Mouse (Mus musculus): ENCODE measurements around the gene Mpeg1. TPM values are rescaled to one million over a fixed set of nuclear protein-coding genes. Genes with fewer than 3 reads are reported as not detected.

Mpeg1 gene
- polyA plus RNA-seq (2014; fragmentation: Nextera tagmentation; extraction: Ambion mirVana): 0.97 and 1.1 TPM in 2 replicates

DNA sequence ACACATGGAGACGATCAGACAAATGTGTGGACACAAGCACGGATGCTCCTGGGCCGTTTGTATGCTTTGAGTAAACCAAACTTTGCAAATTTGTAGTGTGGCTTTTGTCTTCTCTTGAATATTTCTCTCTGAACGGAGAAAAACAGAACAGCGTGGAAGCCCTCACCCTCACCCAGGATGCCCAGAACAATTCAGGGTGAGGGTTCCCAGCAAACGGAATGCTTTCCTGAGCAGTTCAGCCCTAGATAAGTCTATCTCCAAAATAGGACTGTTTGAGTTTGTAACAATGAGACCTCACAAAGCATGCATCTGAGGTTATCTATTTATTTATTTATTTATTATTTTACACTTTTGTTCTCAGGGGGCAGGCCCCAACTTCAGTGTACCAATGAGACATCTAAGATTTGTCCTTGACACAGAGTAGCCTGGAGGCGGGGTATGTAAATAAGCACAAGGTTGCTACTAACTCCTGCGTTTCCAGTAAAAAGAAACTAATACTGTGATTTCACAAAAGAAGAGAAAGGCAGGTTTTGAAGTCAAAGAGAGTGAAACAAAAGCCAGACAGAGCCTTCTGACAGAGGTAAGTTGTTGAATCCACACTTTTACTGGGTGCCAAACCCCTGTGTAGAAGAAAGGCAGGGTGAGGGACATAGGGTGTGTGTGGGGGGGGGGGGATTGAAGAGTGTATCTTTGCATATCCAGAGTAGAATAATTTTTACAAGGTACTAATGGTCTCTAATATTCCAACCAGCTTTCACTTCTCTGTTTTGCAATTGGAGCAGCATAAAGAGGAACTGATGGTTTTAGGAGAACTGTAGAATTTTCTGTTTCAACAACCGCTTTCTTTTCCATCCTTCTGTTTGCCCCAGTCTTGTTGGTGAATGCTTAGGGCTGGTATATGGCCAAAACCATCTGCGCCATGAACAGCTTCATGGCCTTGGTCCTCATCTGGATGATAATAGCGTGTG, at the start of gene Mpeg1:
Gene Mpeg1, plus strand, starts transcription at position 498 of the 968 bp plus-strand sequence.
- DNase-seq (ENCODE audit: low spot score) (no peak), ATAC-seq (replicated peaks; ENCODE audit: low FRiP score, low TSS enrichment, low read depth) (no peak)
- H3K4me2 ChIP-seq (ENCODE audit: low read length): no peak within 1 kb of the TSS
- H3K9ac ChIP-seq (ENCODE audit: low read length): no peak within 1 kb of the TSS
- H3K4me1 ChIP-seq (replicated peaks; ENCODE audit: control insufficient read depth, insufficient read depth, low read length): peaks cover 8% of the 10 kb centered on the region; the same call in 1 of the 2 replicates
- no peak within 1 kb of the TSS for H3K4me3 ChIP-seq (ENCODE audit: low read depth, low read length)
- H3K27ac ChIP-seq (ENCODE audit: low read depth): no peak within 1 kb of the TSS
- H3K9me3 ChIP-seq (ENCODE audit: control insufficient read depth, low read length): no peaks in the 10 kb centered on the region
- 73% methylated on average over 11 of the region's 11 CpGs for WGBS
- H3K27me3 ChIP-seq (replicated peaks; ENCODE audit: control insufficient read depth, insufficient read depth, low read length): no peaks in the 10 kb centered on the region
- 0 out of 2 replicates have a peak, but pooled peaks cover 5% of the 10 kb centered on the region for H3K36me3 ChIP-seq (ENCODE audit: control insufficient read depth, insufficient read depth, low read length)

DNA sequence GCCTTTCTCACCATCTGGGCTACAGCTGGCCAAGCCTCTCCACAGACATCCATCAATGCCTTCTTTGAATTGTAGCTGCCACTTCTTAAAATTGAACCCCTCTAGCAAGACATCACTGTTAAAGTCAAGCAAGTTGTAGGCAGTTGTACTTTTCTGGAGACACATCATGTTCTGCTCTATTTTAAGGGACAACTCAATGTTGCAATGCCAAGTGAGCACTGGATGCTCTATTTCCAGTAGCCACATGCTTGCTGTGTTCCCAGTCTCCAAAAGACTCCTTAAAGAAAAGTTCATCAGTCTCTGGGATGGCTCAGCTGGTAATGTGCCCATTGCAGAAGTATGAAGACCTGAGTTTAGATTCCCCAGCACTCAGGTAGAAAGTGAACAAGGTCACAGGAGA, 46.8 kb upstream of the Mpeg1 start:
- Histone ChIP-seq H3K27ac (ENCODE audit: low read depth) (no peak overlapping the region), H3K4me1 (replicated peaks; ENCODE audit: control insufficient read depth, insufficient read depth, low read length) (no peaks in the 10 kb centered on the region), H3K4me3 (ENCODE audit: low read depth, low read length) (no peak overlapping the region), H3K9ac (ENCODE audit: low read length) (no peak overlapping the region), H3K27me3 (replicated peaks; ENCODE audit: control insufficient read depth, insufficient read depth, low read length) (no peaks in the 10 kb centered on the region), H3K4me2 (ENCODE audit: low read length) (no peak overlapping the region), H3K9me3 (ENCODE audit: control insufficient read depth, low read length) (no peaks in the 10 kb centered on the region), H3K36me3 (ENCODE audit: control insufficient read depth, insufficient read depth, low read length) (no peaks in the 10 kb centered on the region)
- no peak for DNase-seq (ENCODE audit: low spot score)
- no peak for ATAC-seq (replicated peaks; ENCODE audit: low FRiP score, low TSS enrichment, low read depth)

DNA sequence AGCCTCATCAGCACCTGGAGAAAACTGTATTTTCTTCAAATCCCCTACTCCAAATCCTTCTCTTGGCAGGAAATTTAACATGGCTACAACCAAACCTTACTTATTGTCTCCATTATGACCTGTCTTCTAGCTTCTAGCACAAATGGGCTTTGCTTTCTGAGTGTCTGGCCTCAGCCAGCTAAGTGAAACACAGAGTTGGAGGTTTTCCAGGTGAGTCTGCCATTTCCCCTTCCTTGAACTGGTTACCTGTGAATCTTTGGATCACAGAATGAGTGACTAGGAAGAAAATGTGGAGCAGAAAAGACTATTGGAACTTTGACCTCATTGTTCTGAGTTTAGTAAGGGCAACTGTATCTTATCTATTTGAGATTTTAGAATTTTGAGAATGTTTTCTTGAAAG, 43.2 kb upstream of the Mpeg1 start, which contains the start of gene Olfr1441:
Gene Olfr1441, plus strand, starts transcription at position 73 of the 400 bp plus-strand sequence.
- no peaks in the 10 kb centered on the region for H3K36me3 ChIP-seq (ENCODE audit: control insufficient read depth, insufficient read depth, low read length)
- no peak for DNase-seq (ENCODE audit: low spot score)

DNA sequence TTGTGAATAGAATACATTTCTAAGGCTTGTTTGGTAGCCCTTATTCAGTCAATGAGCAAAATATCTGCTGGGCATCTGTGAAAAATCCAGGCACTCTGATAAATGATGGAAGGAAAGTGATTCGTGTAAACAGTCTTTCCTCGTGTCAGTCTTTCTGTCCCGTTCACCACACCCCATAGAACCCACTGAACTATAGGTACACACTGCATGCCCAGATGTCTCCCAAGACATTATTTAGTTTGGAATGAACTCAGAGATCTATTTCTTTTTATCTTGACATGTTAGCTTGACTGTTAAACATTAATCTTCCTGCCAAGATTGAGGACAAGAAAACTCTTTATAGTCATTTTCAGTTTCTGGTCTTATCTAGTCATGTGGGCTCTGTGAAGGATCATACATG, 42.3 kb upstream of the Mpeg1 start:
- no peak overlapping the region for H3K4me3 ChIP-seq (ENCODE audit: low read depth, low read length)
- DNase-seq (ENCODE audit: low spot score) (no peak), ATAC-seq (replicated peaks; ENCODE audit: low FRiP score, low TSS enrichment, low read depth) (no peak)
- 37% methylated on average over 3 of the region's 3 CpGs for WGBS
- H3K9ac ChIP-seq (ENCODE audit: low read length): no peak overlapping the region
- no peak overlapping the region for H3K4me2 ChIP-seq (ENCODE audit: low read length)
- H3K36me3 ChIP-seq (ENCODE audit: control insufficient read depth, insufficient read depth, low read length): no peaks in the 10 kb centered on the region
- no peak overlapping the region for H3K27ac ChIP-seq (ENCODE audit: low read depth)
- H3K9me3 ChIP-seq (ENCODE audit: control insufficient read depth, low read length): no peaks in the 10 kb centered on the region
- H3K4me1 ChIP-seq (replicated peaks; ENCODE audit: control insufficient read depth, insufficient read depth, low read length): no peaks in the 10 kb centered on the region
- no peaks in the 10 kb centered on the region for H3K27me3 ChIP-seq (replicated peaks; ENCODE audit: control insufficient read depth, insufficient read depth, low read length)

More for the DNA sequence above, 43.2 kb upstream of the Mpeg1 start, which contains the start of gene Olfr1441:
- Histone ChIP-seq H3K27ac (ENCODE audit: low read depth) (no peak within 1 kb of the TSS), H3K4me3 (ENCODE audit: low read depth, low read length) (no peak within 1 kb of the TSS), H3K9me3 (ENCODE audit: control insufficient read depth, low read length) (no peaks in the 10 kb centered on the region), H3K4me2 (ENCODE audit: low read length) (no peak within 1 kb of the TSS), H3K9ac (ENCODE audit: low read length) (no peak within 1 kb of the TSS), H3K27me3 (replicated peaks; ENCODE audit: control insufficient read depth, insufficient read depth, low read length) (no peaks in the 10 kb centered on the region), H3K4me1 (replicated peaks; ENCODE audit: control insufficient read depth, insufficient read depth, low read length) (no peaks in the 10 kb centered on the region)
- no peak for ATAC-seq (replicated peaks; ENCODE audit: low FRiP score, low TSS enrichment, low read depth)

DNA sequence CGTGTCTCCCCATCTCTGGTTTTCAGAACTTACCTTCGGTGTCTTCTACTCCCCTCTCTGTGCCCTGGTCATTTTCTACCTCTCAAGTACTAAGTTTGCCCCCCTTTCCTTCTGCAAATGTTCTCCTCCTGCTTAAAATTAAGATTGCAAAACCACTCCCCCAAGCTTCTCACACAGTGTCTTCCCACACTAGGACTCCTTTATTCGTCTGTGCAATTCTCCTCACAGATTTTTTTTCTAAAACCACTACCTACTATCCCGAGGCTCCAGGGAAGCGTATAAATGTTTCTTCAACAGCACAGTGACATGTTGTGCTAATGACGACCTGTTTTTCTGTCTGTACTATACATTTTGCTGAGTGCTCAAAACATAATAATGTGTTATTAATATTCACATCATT, 40.0 kb upstream of the Mpeg1 start:
- Histone ChIP-seq H3K27ac (ENCODE audit: low read depth) (no peak overlapping the region), H3K4me2 (ENCODE audit: low read length) (no peak overlapping the region), H3K27me3 (replicated peaks; ENCODE audit: control insufficient read depth, insufficient read depth, low read length) (no peaks in the 10 kb centered on the region), H3K9me3 (ENCODE audit: control insufficient read depth, low read length) (no peaks in the 10 kb centered on the region), H3K4me3 (ENCODE audit: low read depth, low read length) (no peak overlapping the region), H3K4me1 (replicated peaks; ENCODE audit: control insufficient read depth, insufficient read depth, low read length) (no peaks in the 10 kb centered on the region), H3K36me3 (ENCODE audit: control insufficient read depth, insufficient read depth, low read length) (no peaks in the 10 kb centered on the region), H3K9ac (ENCODE audit: low read length) (no peak overlapping the region)
- DNase-seq (ENCODE audit: low spot score): no peak
- ATAC-seq (replicated peaks; ENCODE audit: low FRiP score, low TSS enrichment, low read depth): no peak
- 74% methylated on average over 6 of the region's 6 CpGs for WGBS

DNA sequence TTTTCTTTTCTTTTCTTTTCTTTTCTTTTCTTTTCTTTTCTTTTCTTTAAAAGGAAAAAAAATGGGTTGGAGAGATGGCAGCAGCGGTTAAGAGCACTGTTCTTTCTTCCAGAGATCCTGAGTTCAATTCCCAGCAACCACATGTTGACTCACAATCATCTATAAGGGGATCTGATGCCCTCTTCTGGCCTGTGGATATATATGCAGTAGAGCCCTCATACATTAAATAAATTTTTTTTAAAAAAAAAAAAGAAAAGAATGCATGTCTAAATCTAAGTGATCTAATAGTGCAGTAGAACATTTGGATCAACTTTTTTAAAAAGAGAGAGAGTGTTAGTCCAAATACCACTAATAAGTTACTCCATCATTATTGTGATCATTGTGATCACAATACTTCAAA, 38.9 kb upstream of the Mpeg1 start:
- DNase-seq (ENCODE audit: low spot score) (no peak), ATAC-seq (replicated peaks; ENCODE audit: low FRiP score, low TSS enrichment, low read depth) (no peak)
- Histone ChIP-seq H3K4me1 (replicated peaks; ENCODE audit: control insufficient read depth, insufficient read depth, low read length) (no peaks in the 10 kb centered on the region), H3K27ac (ENCODE audit: low read depth) (no peak overlapping the region), H3K36me3 (ENCODE audit: control insufficient read depth, insufficient read depth, low read length) (no peaks in the 10 kb centered on the region), H3K27me3 (replicated peaks; ENCODE audit: control insufficient read depth, insufficient read depth, low read length) (no peaks in the 10 kb centered on the region), H3K4me2 (ENCODE audit: low read length) (no peak overlapping the region), H3K9ac (ENCODE audit: low read length) (no peak overlapping the region), H3K9me3 (ENCODE audit: control insufficient read depth, low read length) (no peaks in the 10 kb centered on the region), H3K4me3 (ENCODE audit: low read depth, low read length) (no peak overlapping the region)
- WGBS: 85% methylated on average over 1 of the region's 1 CpGs

DNA sequence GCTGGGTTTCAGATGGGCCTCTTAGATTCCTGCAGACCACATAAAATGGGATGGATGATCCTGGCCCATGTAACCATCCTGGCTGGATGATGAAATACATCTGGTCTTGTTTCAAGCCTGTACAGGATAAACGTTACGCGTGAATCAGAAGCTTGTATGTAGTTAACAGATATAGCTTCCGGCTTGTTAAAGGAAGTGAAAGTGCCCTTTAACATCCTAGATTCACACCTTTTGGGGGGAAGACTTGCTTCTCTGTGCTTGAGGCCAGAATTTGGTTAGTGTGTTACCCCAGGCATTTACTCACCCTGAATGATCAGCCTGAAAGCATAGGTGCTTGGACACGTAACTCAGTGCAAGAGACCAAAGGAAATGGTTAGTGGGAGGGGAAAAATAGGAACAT, 33.5 kb upstream of the Mpeg1 start:
- DNase-seq (ENCODE audit: low spot score) (no peak), ATAC-seq (replicated peaks; ENCODE audit: low FRiP score, low TSS enrichment, low read depth) (no peak)
- WGBS: 71% methylated on average over 5 of the region's 5 CpGs
- Histone ChIP-seq H3K4me2 (ENCODE audit: low read length) (no peak overlapping the region), H3K4me3 (ENCODE audit: low read depth, low read length) (no peak overlapping the region), H3K4me1 (replicated peaks; ENCODE audit: control insufficient read depth, insufficient read depth, low read length) (no peaks in the 10 kb centered on the region), H3K27ac (ENCODE audit: low read depth) (no peak overlapping the region), H3K9me3 (ENCODE audit: control insufficient read depth, low read length) (no peaks in the 10 kb centered on the region), H3K9ac (ENCODE audit: low read length) (no peak overlapping the region), H3K36me3 (ENCODE audit: control insufficient read depth, insufficient read depth, low read length) (no peaks in the 10 kb centered on the region), H3K27me3 (replicated peaks; ENCODE audit: control insufficient read depth, insufficient read depth, low read length) (no peaks in the 10 kb centered on the region)

DNA sequence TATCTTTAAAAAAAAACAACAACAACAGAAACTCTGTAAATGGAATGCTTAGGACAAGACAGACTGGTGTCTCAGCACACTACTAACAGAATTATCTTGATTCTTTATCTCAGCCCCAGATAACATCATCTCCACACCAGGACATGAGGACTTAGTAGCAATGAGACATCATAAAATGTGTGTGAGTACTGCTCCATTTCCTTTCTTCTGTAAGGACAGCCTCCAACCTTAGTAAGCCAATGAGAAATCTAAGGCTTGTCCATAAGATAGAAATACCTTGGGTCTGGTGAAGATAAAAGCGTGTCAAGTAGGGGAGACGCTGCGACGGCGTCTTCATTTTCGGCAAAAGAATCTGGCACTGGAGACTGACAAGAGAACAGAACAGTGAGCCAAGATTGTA, 33.0 kb upstream of the Mpeg1 start, which contains the start of gene Pfpl:
Gene Pfpl, plus strand, starts transcription at position 301 of the 400 bp plus-strand sequence.
- Histone ChIP-seq H3K4me2 (ENCODE audit: low read length) (no peak within 1 kb of the TSS), H3K27ac (ENCODE audit: low read depth) (no peak within 1 kb of the TSS), H3K9me3 (ENCODE audit: control insufficient read depth, low read length) (no peaks in the 10 kb centered on the region), H3K27me3 (replicated peaks; ENCODE audit: control insufficient read depth, insufficient read depth, low read length) (no peaks in the 10 kb centered on the region), H3K4me1 (replicated peaks; ENCODE audit: control insufficient read depth, insufficient read depth, low read length) (no peaks in the 10 kb centered on the region), H3K9ac (ENCODE audit: low read length) (no peak within 1 kb of the TSS), H3K36me3 (ENCODE audit: control insufficient read depth, insufficient read depth, low read length) (no peaks in the 10 kb centered on the region), H3K4me3 (ENCODE audit: low read depth, low read length) (no peak within 1 kb of the TSS)
- DNase-seq (ENCODE audit: low spot score) (no peak), ATAC-seq (replicated peaks; ENCODE audit: low FRiP score, low TSS enrichment, low read depth) (no peak)
- 92% methylated on average over 6 of the region's 6 CpGs for WGBS

All from intestine, embryonic 14.5 days (tissue).